Mouse (Mus musculus) myocyte (in vitro differentiated cells): ENCODE measurements around the gene Zfp82. TPM values are rescaled to one million over a fixed set of nuclear protein-coding genes. Genes with fewer than 3 reads are reported as not detected.

Experiments
- H3K27me3 ChIP-seq: one replicate; pipeline ENCODE4 v1.6.1; 2011; ENCODE audit not compliant: control insufficient read depth, insufficient read depth, insufficient read length
- H3K36me3 ChIP-seq: one replicate; pipeline ENCODE4 v1.6.1; 2011; ENCODE audit not compliant: control insufficient read depth, insufficient read depth
- H3K4me2 ChIP-seq: one replicate; pipeline ENCODE4 v1.6.1; 2011; ENCODE audit warnings: low read depth, control low read depth
- H3K4me3 ChIP-seq: one replicate; pipeline ENCODE4 v1.5.1; 2011; ENCODE audit warnings: mild to moderate bottlenecking, control low read depth, moderate library complexity
- H3K79me2 ChIP-seq: one replicate; pipeline ENCODE4 v1.6.1; 2011; ENCODE audit not compliant: control insufficient read depth, insufficient read depth
- H3ac ChIP-seq: one replicate; pipeline ENCODE4 v1.6.1; 2011; ENCODE audit not compliant: control insufficient read depth, insufficient read length
- CEBPB ChIP-seq: IDR thresholded peaks from 2 replicates; pipeline ENCODE4 v1.6.1; 2011; ENCODE audit warnings: mild to moderate bottlenecking, moderate library complexity; ENCODE audit not compliant: poor library complexity, insufficient read depth, severe bottlenecking
- E2F4 ChIP-seq: IDR thresholded peaks from one replicate; pipeline ENCODE4 v1.6.1; 2011; ENCODE audit warnings: mild to moderate bottlenecking, control low read depth, moderate library complexity; ENCODE audit not compliant: insufficient read depth
- MAX ChIP-seq: IDR thresholded peaks from one replicate; pipeline ENCODE4 v1.6.1; 2011; ENCODE audit warnings: low read depth, mild to moderate bottlenecking, control low read depth
- MYOD1 ChIP-seq, 3 experiments: IDR thresholded peaks; one replicate each; pipeline ENCODE4 v1.6.1; 2011; ENCODE audit warnings: control low read depth in 2 of 3, low read depth in 2 of 3, mild to moderate bottlenecking in 2 of 3, moderate library complexity in 1 of 3; ENCODE audit not compliant: insufficient read length in 2 of 3, control insufficient read depth in 1 of 3
- MYOG ChIP-seq, 3 experiments: IDR thresholded peaks; one replicate each; pipeline ENCODE4 v1.6.1; 2011; ENCODE audit warnings: control low read depth in 2 of 3, low read depth in 2 of 3, mild to moderate bottlenecking in 2 of 3; ENCODE audit not compliant: insufficient read length in 2 of 3, control insufficient read depth in 1 of 3, insufficient read depth in 1 of 3
- POLR2A ChIP-seq: IDR thresholded peaks from one replicate; pipeline ENCODE4 v1.6.1; 2011; ENCODE audit warnings: low read depth, mild to moderate bottlenecking, control low read depth, moderate library complexity; ENCODE audit not compliant: insufficient read length
- POLR2AphosphoS2 ChIP-seq: IDR thresholded peaks from one replicate; pipeline ENCODE4 v1.6.1; 2011; ENCODE audit warnings: low read depth, control low read depth; ENCODE audit not compliant: insufficient read length
- REST ChIP-seq: IDR thresholded peaks from one replicate; pipeline ENCODE4 v1.6.1; 2011; ENCODE audit warnings: mild to moderate bottlenecking, control low read depth, moderate library complexity; ENCODE audit not compliant: insufficient read depth, insufficient read length
- SRF ChIP-seq: IDR thresholded peaks from one replicate; pipeline ENCODE4 v1.6.1; 2011; ENCODE audit warnings: low read depth; ENCODE audit not compliant: control insufficient read depth, insufficient read length
- TCF12 ChIP-seq: IDR thresholded peaks from one replicate; pipeline ENCODE4 v1.6.1; 2011; ENCODE audit warnings: mild to moderate bottlenecking, control low read depth; ENCODE audit not compliant: poor library complexity, insufficient read depth, severe bottlenecking
- TCF3 ChIP-seq: IDR thresholded peaks from one replicate; pipeline ENCODE4 v1.6.1; 2011; ENCODE audit warnings: low read depth, control low read depth; ENCODE audit not compliant: insufficient read length
- USF1 ChIP-seq: IDR thresholded peaks from one replicate; pipeline ENCODE4 v1.6.1; 2011; ENCODE audit warnings: low read depth, mild to moderate bottlenecking, control low read depth, moderate library complexity
- polyA plus RNA-seq: library from polyadenylated mRNA; unstranded; fragments of >200 nt; fragmentation: generic; extraction: Trizol; gene quantifications from one replicate; pipeline ENCODE4 v1.2.1, GENCODE M21; 2012; ENCODE audit warnings: missing spikeins

Zfp82 gene
- polyA plus RNA-seq, 1 experiment: 2.8 TPM

- H3K36me3 ChIP-seq: no peaks in the 10 kb centered on the region
- TF ChIP-seq MAX: no peak
- TF ChIP-seq POLR2AphosphoS2: no peak
- TF ChIP-seq POLR2A: no peak
- no peak for TF ChIP-seq SRF
- no peak for TF ChIP-seq USF1
- TF ChIP-seq MYOD1 (IDR thresholded peaks at IDR 0.05; ENCODE audit: control insufficient read depth in 1 of 3, insufficient read length in 2 of 3, low read depth in 2 of 3): no peak
- no peak for TF ChIP-seq CEBPB
- TF ChIP-seq REST: no peak
- TF ChIP-seq E2F4: no peak
- no peaks in the 10 kb centered on the region for H3K27me3 ChIP-seq
These were observed 18.4 kb upstream of the Zfp82 start for GRCm38 (mm10) chr7:30090970-30091585.

GRCm38 (mm10) chr7:30090092-30090969, 17.6 kb upstream of the Zfp82 start, which contains the start of the genes Gm26920 and Zfp566:
Gene Gm26920, minus strand, starts transcription at chr7:30090410.
Gene Zfp566, minus strand, starts transcription at chr7:30090527.
- H3K79me2 ChIP-seq: peaks cover 14% of the 10 kb centered on the region

More at GRCm38 (mm10) chr7:30090970-30091585, 18.4 kb upstream of the Zfp82 start:
- Histone ChIP-seq H3ac (no peak overlapping the region), H3K4me2 (peak overlapping the region; percentile 71), H3K4me3 (peak overlapping the region; percentile 72), H3K79me2 (peaks cover 22% of the 10 kb centered on the region)

GRCm38 (mm10) chr7:30089405-30089804, 16.7 kb upstream of the Zfp82 start:
- Histone ChIP-seq H3K36me3 (no peaks in the 10 kb centered on the region), H3K4me2 (peak overlapping the region; percentile 80), H3K4me3 (peak overlapping the region; percentile 72), H3K79me2 (peaks cover 14% of the 10 kb centered on the region), H3K27me3 (no peaks in the 10 kb centered on the region), H3ac (peak overlapping the region; percentile 35)
- no peak for TF ChIP-seq MYOD1 (IDR thresholded peaks at IDR 0.05; ENCODE audit: control insufficient read depth in 1 of 3, insufficient read length in 2 of 3, low read depth in 2 of 3)
- TF ChIP-seq TCF3: no peak
- no peak for TF ChIP-seq SRF
- no peak for TF ChIP-seq POLR2A
- TF ChIP-seq POLR2AphosphoS2: no peak
- no peak for TF ChIP-seq TCF12
- no peak for TF ChIP-seq REST
- TF ChIP-seq USF1: no peak
- TF ChIP-seq CEBPB: no peak
- no peak for TF ChIP-seq E2F4
- TF ChIP-seq MAX: no peak
- TF ChIP-seq MYOG (IDR thresholded peaks at IDR 0.05; ENCODE audit: control insufficient read depth in 1 of 3, insufficient read depth in 1 of 3, insufficient read length in 2 of 3, low read depth in 2 of 3): no peak

More at GRCm38 (mm10) chr7:30090092-30090969, 17.6 kb upstream of the Zfp82 start, which contains the start of the genes Gm26920 and Zfp566:
- peak within 1 kb of the TSS; percentile 80 for H3K4me2 ChIP-seq
- H3K36me3 ChIP-seq: no peaks in the 10 kb centered on the region
- no peaks in the 10 kb centered on the region for H3K27me3 ChIP-seq
- H3ac ChIP-seq: peak within 1 kb of the TSS; percentile 35
- TF ChIP-seq REST (no peak), USF1 (peak; percentile 71), SRF (no peak), TCF12 (no peak), MYOG (IDR thresholded peaks at IDR 0.05; ENCODE audit: control insufficient read depth in 1 of 3, insufficient read depth in 1 of 3, insufficient read length in 2 of 3, low read depth in 2 of 3) (peak in 1 of 3 experiments; percentile 27), E2F4 (no peak), POLR2A (peak; percentile 77), CEBPB (no peak), MYOD1 (IDR thresholded peaks at IDR 0.05; ENCODE audit: control insufficient read depth in 1 of 3, insufficient read length in 2 of 3, low read depth in 2 of 3) (no peak), MAX (peak; percentile 72), POLR2AphosphoS2 (peak; percentile 69), TCF3 (no peak)
- H3K4me3 ChIP-seq: peak within 1 kb of the TSS; percentile 72

GRCm38 (mm10) chr7:30086524-30086923, 13.8 kb upstream of the Zfp82 start:
- Histone ChIP-seq H3K36me3 (no peaks in the 10 kb centered on the region), H3K4me2 (peak overlapping the region; percentile 37), H3K27me3 (no peaks in the 10 kb centered on the region), H3K4me3 (no peak overlapping the region), H3ac (no peak overlapping the region), H3K79me2 (peaks cover 14% of the 10 kb centered on the region)
- no peak for TF ChIP-seq E2F4
- no peak for TF ChIP-seq MYOG (IDR thresholded peaks at IDR 0.05; ENCODE audit: control insufficient read depth in 1 of 3, insufficient read depth in 1 of 3, insufficient read length in 2 of 3, low read depth in 2 of 3)
- no peak for TF ChIP-seq TCF3
- TF ChIP-seq USF1: peak; percentile 43
